Mouse (Mus musculus): ENCODE data around the gene Gm49405.

DNA sequence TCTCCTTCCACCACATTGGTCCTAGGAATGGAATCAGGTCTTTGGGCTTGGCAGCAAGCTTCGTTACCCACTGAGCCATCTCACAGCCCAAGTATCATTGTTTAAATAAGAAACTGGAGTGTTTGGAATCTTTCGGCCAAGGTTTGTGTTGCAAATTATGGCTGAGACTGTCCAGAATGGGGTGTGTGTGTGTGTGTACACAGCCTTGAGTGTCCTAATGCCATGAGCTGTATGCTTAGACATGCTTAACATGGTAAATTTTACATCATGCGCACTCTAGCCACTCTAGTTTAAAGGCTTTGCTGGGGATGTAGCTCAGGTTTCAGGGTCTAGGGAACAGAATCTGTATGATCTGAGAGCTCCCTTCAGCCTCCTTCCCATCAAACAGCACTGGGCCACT is 4.9 kb upstream of the Gm49405 start:
- TF ChIP-seq CTCF (IDR thresholded peaks at IDR 0.05) (no peak), EP300 (IDR thresholded peaks at IDR 0.05) (peak; percentile 75)
